Mouse (Mus musculus) ES-E14 (cell line): Measurements from ENCODE around the gene Evpl. TPM values are rescaled to one million over a fixed set of nuclear protein-coding genes. Genes with fewer than 3 reads are reported as not detected.

ENCODE experiments used
- DNase-seq: peaks from one replicate; pipeline ENCODE4 v3.0.0-alpha.2; 2013; ENCODE audit warnings: low read depth, low spot score
- H3K27ac ChIP-seq: 2 replicates; pipeline ENCODE4 v1.5.1; 2012; ENCODE audit warnings: low read depth, mild to moderate bottlenecking, low read length, moderate library complexity, mixed read lengths; ENCODE audit not compliant: poor library complexity, insufficient read depth, severe bottlenecking
- H3K36me3 ChIP-seq: 2 replicates; pipeline ENCODE4 v1.6.1; 2012; ENCODE audit warnings: mild to moderate bottlenecking, low read length, moderate library complexity, mixed read lengths; ENCODE audit not compliant: control insufficient read depth, poor library complexity, insufficient read depth, severe bottlenecking
- H3K4me1 ChIP-seq, 2 experiments: fragments of 150-350 bp in 1 of 2; sonication (generic) in 1 of 2; 2 replicates each; pipeline ENCODE4 v1.6.1; 2012; ENCODE audit warnings: low read length in 2 of 2, mild to moderate bottlenecking in 1 of 2, mixed read lengths in 1 of 2; ENCODE audit not compliant: control insufficient read depth in 2 of 2, insufficient read depth in 2 of 2, poor library complexity in 1 of 2
- H3K4me3 ChIP-seq, 2 experiments: fragments of 150-350 bp in 1 of 2; sonication (generic) in 1 of 2; 2 replicates each; pipeline ENCODE4 v1.5.1; 2012; ENCODE audit warnings: low read length in 2 of 2, low read depth in 1 of 2, mild to moderate bottlenecking in 1 of 2, mixed read lengths in 1 of 2; ENCODE audit not compliant: insufficient read depth in 1 of 2, poor library complexity in 1 of 2, severe bottlenecking in 1 of 2
- H3K9ac ChIP-seq: 2 replicates; pipeline ENCODE4 v1.6.1; 2012; ENCODE audit warnings: low read depth, mild to moderate bottlenecking, low read length, mixed read lengths; ENCODE audit not compliant: poor library complexity, insufficient read depth, severe bottlenecking
- H3K9me3 ChIP-seq: fragments of 150-350 bp; sonication (generic); 2 replicates; pipeline ENCODE4 v1.6.1; 2012; ENCODE audit warnings: low read depth, mild to moderate bottlenecking, low read length; ENCODE audit not compliant: control insufficient read depth, insufficient read depth
- CHD2 ChIP-seq: IDR thresholded peaks from 2 replicates; pipeline ENCODE4 v1.6.1; 2014; ENCODE audit warnings: mild to moderate bottlenecking, low read depth, low read length, inconsistent platforms
- HCFC1 ChIP-seq: IDR thresholded peaks from 2 replicates; pipeline ENCODE4 v1.6.1; 2012; ENCODE audit warnings: low read length, inconsistent platforms, borderline replicate concordance; ENCODE audit not compliant: insufficient read depth
- MAFK ChIP-seq: IDR thresholded peaks from 2 replicates; pipeline ENCODE4 v1.6.1; 2014; ENCODE audit warnings: mild to moderate bottlenecking, low read depth, low read length, inconsistent platforms; ENCODE audit not compliant: insufficient read depth
- ZC3H11A ChIP-seq: IDR thresholded peaks from 2 replicates; pipeline ENCODE4 v1.6.1; 2012; ENCODE audit warnings: low read depth, mild to moderate bottlenecking, inconsistent platforms, low read length, borderline replicate concordance
- ZNF384 ChIP-seq: IDR thresholded peaks from 2 replicates; pipeline ENCODE4 v1.6.1; 2012; ENCODE audit warnings: low read depth, low read length, inconsistent platforms
- in situ Hi-C, 2 experiments: fragments of 600-800 bp; cut with MboI; formaldehyde crosslinking; loops; one replicate each; pipeline ENCODE4 v1.15.1; 2025; ENCODE audit warnings: low sequenced_read_pairs in 2 of 2, inconsistent platforms in 1 of 2; ENCODE audit not compliant: unreplicated experiment in 2 of 2
- total RNA-seq: library from RNA; depleted of rRNA; stranded (reverse); fragments of 300-350 nt; gene quantifications from 2 replicates; pipeline ENCODE4 v1.2.3, GENCODE M21; 2012; rRNA removed

The Evpl gene
- 2.9 and 4.5 TPM in 2 replicates for total RNA-seq

DNA sequence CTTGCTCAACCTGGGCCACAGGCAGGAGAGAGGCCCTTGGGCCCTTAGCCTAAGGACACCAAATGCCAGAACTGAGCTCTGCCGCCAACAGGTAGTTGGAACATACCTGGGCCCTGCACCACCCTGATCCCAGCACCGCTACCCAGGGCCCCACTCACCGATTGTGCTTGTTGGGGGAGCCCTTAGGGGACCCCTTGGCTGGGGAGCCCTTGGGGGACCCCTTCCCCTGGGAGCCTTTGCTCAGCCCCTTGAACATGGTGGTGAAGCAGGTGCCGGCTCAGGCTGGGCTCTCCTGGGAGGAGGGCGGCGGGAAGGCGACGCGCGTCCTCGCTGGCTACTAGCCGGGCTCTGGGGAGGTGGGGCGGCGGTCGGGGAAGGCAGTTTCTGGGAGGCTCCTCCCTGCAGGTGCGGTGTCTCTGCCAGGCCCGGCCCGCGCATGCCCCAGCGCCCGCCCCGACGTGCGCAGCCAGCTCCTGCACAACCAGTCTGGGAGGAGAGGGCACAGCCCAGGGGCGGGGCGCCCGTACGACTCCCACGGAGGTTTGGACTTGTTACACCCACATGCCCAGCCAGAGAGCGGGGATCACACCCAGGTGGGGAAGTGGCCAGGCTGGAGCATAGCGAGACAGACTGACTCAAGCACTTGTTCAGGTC is at the start of gene Evpl:
Evpl (minus strand) TSS at position 336 of the 654 bp plus-strand sequence.
- H3K27ac ChIP-seq, result no peak within 1 kb of the TSS
- DNase-seq, result no peak
- peaks cover 0 to 14% of the 10 kb centered on the region in 2 experiments; a peak in 2 of 4 replicates for H3K4me1 ChIP-seq
- H3K4me3 ChIP-seq, result peak within 1 kb of the TSS; percentile 16 to 44; a peak in 3 of 4 replicates
- in situ Hi-C loops, result no loop called here
- TF ChIP-seq MAFK, result no peak
- no peak for TF ChIP-seq ZC3H11A
- H3K9me3 ChIP-seq, result no peaks in the 10 kb centered on the region
- no peaks in the 10 kb centered on the region for H3K36me3 ChIP-seq
- peak within 1 kb of the TSS; percentile 40; the same call in 1 of the 2 replicates for H3K9ac ChIP-seq

DNA sequence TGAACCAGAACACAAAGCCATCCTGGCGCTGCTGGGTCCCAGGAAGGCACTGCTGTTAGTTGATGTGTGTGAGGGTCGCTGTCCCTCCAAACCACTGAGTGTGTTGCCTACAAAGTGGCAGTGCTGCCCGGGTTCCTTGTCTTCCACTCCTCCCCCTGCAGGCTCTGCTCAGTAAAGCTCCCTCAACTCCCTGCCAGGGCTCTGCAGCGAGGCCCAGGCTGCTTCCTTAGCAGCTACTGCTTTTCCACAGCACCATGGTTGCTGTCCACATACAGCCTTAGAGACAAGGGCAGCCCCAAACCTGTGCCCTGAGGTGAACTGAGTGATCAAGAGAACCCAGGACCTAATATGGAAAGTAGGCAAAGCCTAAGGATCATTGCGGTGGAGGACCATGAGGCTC is 49.5 kb upstream of the Evpl start:
- peaks cover 3% of the 10 kb centered on the region; the same call in 1 of the 2 replicates for H3K36me3 ChIP-seq
- TF ChIP-seq ZNF384 (no peak), CHD2 (no peak), HCFC1 (no peak), ZC3H11A (no peak), MAFK (no peak)
- no peaks in the 10 kb centered on the region for H3K9me3 ChIP-seq
- H3K27ac ChIP-seq, result no peak overlapping the region
- no peak overlapping the region for H3K4me3 ChIP-seq
- DNase-seq, result no peak
- in situ Hi-C loops, result no loop called here
- no peak overlapping the region for H3K9ac ChIP-seq
- H3K4me1 ChIP-seq, result peaks cover 4 to 7% of the 10 kb centered on the region in 2 experiments; a peak in 2 of 4 replicates

DNA sequence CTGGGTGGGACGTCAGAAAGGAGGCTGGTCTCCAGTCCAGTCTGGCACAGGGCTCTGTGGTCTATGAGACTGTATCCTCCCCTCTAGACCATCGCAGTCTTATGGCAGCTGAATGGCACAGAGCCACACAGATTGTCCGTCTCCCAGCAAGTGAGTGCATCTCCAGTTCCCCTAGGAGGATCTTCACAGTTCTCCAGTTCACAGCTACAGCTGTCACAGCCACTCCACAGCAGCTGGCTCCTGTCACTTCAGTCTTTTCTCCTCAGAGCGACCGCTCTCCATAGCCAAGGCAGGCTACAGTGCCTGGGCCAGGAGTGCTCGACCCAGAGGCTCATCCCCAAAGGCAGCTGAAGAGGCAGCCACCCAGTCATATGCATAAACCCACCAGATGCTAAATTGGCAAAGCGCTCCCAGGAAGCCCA is 47.9 kb upstream of the Evpl start:
- H3K36me3 ChIP-seq, result peaks cover 3% of the 10 kb centered on the region; the same call in 1 of the 2 replicates

DNA sequence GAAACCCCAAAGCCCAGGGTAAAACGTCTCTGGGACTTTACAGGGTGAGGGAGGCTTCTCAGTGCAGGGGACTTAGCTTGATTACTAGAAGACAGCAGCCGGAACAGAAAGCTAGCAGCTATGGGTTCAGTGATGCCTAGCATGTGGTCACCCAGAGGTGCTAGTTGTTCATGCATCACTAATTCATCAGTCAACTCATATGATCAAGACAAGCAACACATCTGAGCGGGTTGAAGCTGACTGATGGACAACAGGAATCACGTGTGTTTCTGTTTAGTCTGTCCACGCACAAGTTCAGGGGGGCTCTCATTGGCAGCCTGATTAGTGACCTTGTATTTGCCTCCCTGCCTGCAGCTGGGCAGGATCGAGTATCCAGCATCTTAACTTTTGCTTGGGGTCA is 46.1 kb upstream of the Evpl start:
- H3K36me3 ChIP-seq, result peaks cover 3% of the 10 kb centered on the region; the same call in 1 of the 2 replicates
- no peak overlapping the region for H3K27ac ChIP-seq
- H3K4me3 ChIP-seq, result no peak overlapping the region
- no peak for DNase-seq
- H3K9ac ChIP-seq, result no peak overlapping the region
- no peak for TF ChIP-seq ZC3H11A
- no peak for TF ChIP-seq ZNF384
- H3K9me3 ChIP-seq, result no peaks in the 10 kb centered on the region
- in situ Hi-C loops, result no loop called here
- peaks cover 5 to 12% of the 10 kb centered on the region in 2 experiments; a peak in 2 of 4 replicates for H3K4me1 ChIP-seq

More for the DNA sequence above, 47.9 kb upstream of the Evpl start:
- no peak for DNase-seq
- in situ Hi-C loops, result no loop called here
- Histone ChIP-seq H3K4me3 (no peak overlapping the region), H3K4me1 (peaks cover 5 to 12% of the 10 kb centered on the region in 2 experiments; a peak in 2 of 4 replicates), H3K27ac (no peak overlapping the region), H3K9ac (no peak overlapping the region), H3K9me3 (no peaks in the 10 kb centered on the region)
- no peak for TF ChIP-seq HCFC1
- TF ChIP-seq ZC3H11A, result no peak
